Mouse (Mus musculus): ENCODE data around the gene Rpia. TPM values are rescaled to one million over a fixed set of nuclear protein-coding genes. Genes with fewer than 3 reads are reported as not detected.

Rpia gene
- polyA plus RNA-seq, 1 experiment from 2014 or later = 2.2 TPM

GRCm38 (mm10) chr6:70764551-70764950, 27.5 kb downstream of the Rpia start:
- Histone ChIP-seq H3K27ac (ENCODE audit: low read length) (no peak overlapping the region), H3K9me3 (ENCODE audit: control insufficient read depth, low read length) (no peaks in the 10 kb centered on the region), H3K36me3 (ENCODE audit: control insufficient read depth, insufficient read depth, low read length) (0 out of 2 replicates have a peak, but pooled peaks cover 8% of the 10 kb centered on the region), H3K4me2 (ENCODE audit: low read depth, low read length) (no peak overlapping the region), H3K4me3 (ENCODE audit: low read length) (no peak overlapping the region), H3K4me1 (replicated peaks; ENCODE audit: control insufficient read depth, insufficient read depth, low read length) (no peaks in the 10 kb centered on the region), H3K27me3 (ENCODE audit: control insufficient read depth, insufficient read depth, low read depth, low read length) (no peaks in the 10 kb centered on the region), H3K9ac (ENCODE audit: low read length) (no peak overlapping the region)
- ATAC-seq (ENCODE audit: low read depth) = no peak
- WGBS = 69% methylated on average over 5 of the region's 5 CpGs

GRCm38 (mm10) chr6:70763881-70764280, 28.2 kb downstream of the Rpia start:
- no peaks in the 10 kb centered on the region for H3K9me3 ChIP-seq (ENCODE audit: control insufficient read depth, low read length)
- 85% methylated on average over 4 of the region's 4 CpGs for WGBS
- no peaks in the 10 kb centered on the region for H3K27me3 ChIP-seq (ENCODE audit: control insufficient read depth, insufficient read depth, low read depth, low read length)
- H3K27ac ChIP-seq (ENCODE audit: low read length) = no peak overlapping the region
- H3K4me1 ChIP-seq (replicated peaks; ENCODE audit: control insufficient read depth, insufficient read depth, low read length) = no peaks in the 10 kb centered on the region
- H3K4me2 ChIP-seq (ENCODE audit: low read depth, low read length) = no peak overlapping the region
- no peak for ATAC-seq (ENCODE audit: low read depth)
- H3K4me3 ChIP-seq (ENCODE audit: low read length) = no peak overlapping the region
- 0 out of 2 replicates have a peak, but pooled peaks cover 6% of the 10 kb centered on the region for H3K36me3 ChIP-seq (ENCODE audit: control insufficient read depth, insufficient read depth, low read length)
- H3K9ac ChIP-seq (ENCODE audit: low read length) = no peak overlapping the region

- H3K27me3 ChIP-seq (ENCODE audit: control insufficient read depth, insufficient read depth, low read depth, low read length) = no peaks in the 10 kb centered on the region
- ATAC-seq (ENCODE audit: low read depth) = no peak
- H3K9me3 ChIP-seq (ENCODE audit: control insufficient read depth, low read length) = no peaks in the 10 kb centered on the region
- H3K4me1 ChIP-seq (replicated peaks; ENCODE audit: control insufficient read depth, insufficient read depth, low read length) = no peaks in the 10 kb centered on the region
- 75% methylated on average over 6 of the region's 6 CpGs for WGBS
- H3K4me3 ChIP-seq (ENCODE audit: low read length) = no peak overlapping the region
- H3K4me2 ChIP-seq (ENCODE audit: low read depth, low read length) = no peak overlapping the region
- no peak overlapping the region for H3K27ac ChIP-seq (ENCODE audit: low read length)
- 0 out of 2 replicates have a peak, but pooled peaks cover 6% of the 10 kb centered on the region for H3K36me3 ChIP-seq (ENCODE audit: control insufficient read depth, insufficient read depth, low read length)
- H3K9ac ChIP-seq (ENCODE audit: low read length) = no peak overlapping the region
These were observed 29.4 kb downstream of the Rpia start for GRCm38 (mm10) chr6:70762659-70763058.

GRCm38 (mm10) chr6:70760951-70761350, 31.1 kb downstream of the Rpia start:
- no peak overlapping the region for H3K9ac ChIP-seq (ENCODE audit: low read length)
- ATAC-seq (ENCODE audit: low read depth) = no peak
- no peak overlapping the region for H3K4me3 ChIP-seq (ENCODE audit: low read length)
- no peak overlapping the region for H3K4me2 ChIP-seq (ENCODE audit: low read depth, low read length)
- WGBS = 70% methylated on average over 4 of the region's 4 CpGs
- H3K4me1 ChIP-seq (replicated peaks; ENCODE audit: control insufficient read depth, insufficient read depth, low read length) = no peaks in the 10 kb centered on the region
- H3K27me3 ChIP-seq (ENCODE audit: control insufficient read depth, insufficient read depth, low read depth, low read length) = no peaks in the 10 kb centered on the region
- H3K27ac ChIP-seq (ENCODE audit: low read length) = no peak overlapping the region
- no peaks in the 10 kb centered on the region for H3K9me3 ChIP-seq (ENCODE audit: control insufficient read depth, low read length)
- 0 out of 2 replicates have a peak, but pooled peaks cover 4% of the 10 kb centered on the region for H3K36me3 ChIP-seq (ENCODE audit: control insufficient read depth, insufficient read depth, low read length)

- no peaks in the 10 kb centered on the region for H3K27me3 ChIP-seq (ENCODE audit: control insufficient read depth, insufficient read depth, low read depth, low read length)
- no peak overlapping the region for H3K4me3 ChIP-seq (ENCODE audit: low read length)
- no peak for ATAC-seq (ENCODE audit: low read depth)
- no peak overlapping the region for H3K9ac ChIP-seq (ENCODE audit: low read length)
- 0 out of 2 replicates have a peak, but pooled peaks cover 2% of the 10 kb centered on the region for H3K4me1 ChIP-seq (replicated peaks; ENCODE audit: control insufficient read depth, insufficient read depth, low read length)
- no peak overlapping the region for H3K27ac ChIP-seq (ENCODE audit: low read length)
- no peaks in the 10 kb centered on the region for H3K36me3 ChIP-seq (ENCODE audit: control insufficient read depth, insufficient read depth, low read length)
- 87% methylated on average over 10 of the region's 10 CpGs for WGBS
- H3K9me3 ChIP-seq (ENCODE audit: control insufficient read depth, low read length) = no peaks in the 10 kb centered on the region
- H3K4me2 ChIP-seq (ENCODE audit: low read depth, low read length) = no peak overlapping the region
These were observed 37.2 kb downstream of the Rpia start for GRCm38 (mm10) chr6:70754833-70755232.

- 0 out of 2 replicates have a peak, but pooled peaks cover 2% of the 10 kb centered on the region for H3K4me1 ChIP-seq (replicated peaks; ENCODE audit: control insufficient read depth, insufficient read depth, low read length)
- H3K36me3 ChIP-seq (ENCODE audit: control insufficient read depth, insufficient read depth, low read length) = no peaks in the 10 kb centered on the region
- H3K27ac ChIP-seq (ENCODE audit: low read length) = no peak overlapping the region
- 35% methylated on average over 8 of the region's 8 CpGs for WGBS
- H3K9me3 ChIP-seq (ENCODE audit: control insufficient read depth, low read length) = no peaks in the 10 kb centered on the region
- H3K27me3 ChIP-seq (ENCODE audit: control insufficient read depth, insufficient read depth, low read depth, low read length) = no peaks in the 10 kb centered on the region
- H3K4me3 ChIP-seq (ENCODE audit: low read length) = no peak overlapping the region
- H3K9ac ChIP-seq (ENCODE audit: low read length) = no peak overlapping the region
- H3K4me2 ChIP-seq (ENCODE audit: low read depth, low read length) = no peak overlapping the region
- ATAC-seq (ENCODE audit: low read depth) = no peak
These were observed 39.7 kb downstream of the Rpia start for GRCm38 (mm10) chr6:70752351-70752750.

GRCm38 (mm10) chr6:70751898-70752273, 40.1 kb downstream of the Rpia start:
- ATAC-seq (ENCODE audit: low read depth) = no peak
- Histone ChIP-seq H3K27me3 (ENCODE audit: control insufficient read depth, insufficient read depth, low read depth, low read length) (no peaks in the 10 kb centered on the region), H3K9ac (ENCODE audit: low read length) (no peak overlapping the region), H3K9me3 (ENCODE audit: control insufficient read depth, low read length) (no peaks in the 10 kb centered on the region), H3K4me1 (replicated peaks; ENCODE audit: control insufficient read depth, insufficient read depth, low read length) (0 out of 2 replicates have a peak, but pooled peaks cover 2% of the 10 kb centered on the region), H3K36me3 (ENCODE audit: control insufficient read depth, insufficient read depth, low read length) (no peaks in the 10 kb centered on the region), H3K27ac (ENCODE audit: low read length) (no peak overlapping the region), H3K4me2 (ENCODE audit: low read depth, low read length) (no peak overlapping the region), H3K4me3 (ENCODE audit: low read length) (no peak overlapping the region)
- 58% methylated on average over 6 of the region's 6 CpGs for WGBS

GRCm38 (mm10) chr6:70751251-70751897, 40.7 kb downstream of the Rpia start:
- no peaks in the 10 kb centered on the region for H3K36me3 ChIP-seq (ENCODE audit: control insufficient read depth, insufficient read depth, low read length)
- no peak overlapping the region for H3K4me3 ChIP-seq (ENCODE audit: low read length)
- no peaks in the 10 kb centered on the region for H3K9me3 ChIP-seq (ENCODE audit: control insufficient read depth, low read length)
- no peaks in the 10 kb centered on the region for H3K27me3 ChIP-seq (ENCODE audit: control insufficient read depth, insufficient read depth, low read depth, low read length)
- H3K4me1 ChIP-seq (replicated peaks; ENCODE audit: control insufficient read depth, insufficient read depth, low read length) = 0 out of 2 replicates have a peak, but pooled peaks cover 2% of the 10 kb centered on the region
- H3K27ac ChIP-seq (ENCODE audit: low read length) = no peak overlapping the region
- no peak for ATAC-seq (ENCODE audit: low read depth)
- H3K4me2 ChIP-seq (ENCODE audit: low read depth, low read length) = no peak overlapping the region
- 64% methylated on average over 8 of the region's 8 CpGs for WGBS
- no peak overlapping the region for H3K9ac ChIP-seq (ENCODE audit: low read length)

GRCm38 (mm10) chr6:70749750-70750149, 42.3 kb downstream of the Rpia start:
- no peak for ATAC-seq (ENCODE audit: low read depth)
- 66% methylated on average over 1 of the region's 1 CpGs for WGBS
- Histone ChIP-seq H3K27ac (ENCODE audit: low read length) (no peak overlapping the region), H3K4me3 (ENCODE audit: low read length) (no peak overlapping the region), H3K9ac (ENCODE audit: low read length) (no peak overlapping the region), H3K36me3 (ENCODE audit: control insufficient read depth, insufficient read depth, low read length) (no peaks in the 10 kb centered on the region), H3K27me3 (ENCODE audit: control insufficient read depth, insufficient read depth, low read depth, low read length) (no peaks in the 10 kb centered on the region), H3K9me3 (ENCODE audit: control insufficient read depth, low read length) (no peaks in the 10 kb centered on the region), H3K4me1 (replicated peaks; ENCODE audit: control insufficient read depth, insufficient read depth, low read length) (0 out of 2 replicates have a peak, but pooled peaks cover 2% of the 10 kb centered on the region), H3K4me2 (ENCODE audit: low read depth, low read length) (no peak overlapping the region)
